Mouse (Mus musculus) small intestine, adult 2 months (tissue): ENCODE measurements around the gene Scamp2.

ENCODE experiments used
- CTCF ChIP-seq: fragments of 200-500 bp; IDR thresholded peaks from 2 replicates; pipeline ENCODE4 v1.5.1; 2012; ENCODE audit warnings: low read depth, mild to moderate bottlenecking, control low read depth, inconsistent platforms, low read length, moderate library complexity, mixed read lengths; ENCODE audit not compliant: insufficient replicate concordance, insufficient read length; ENCODE audit errors: extremely low read depth
- POLR2A ChIP-seq: fragments of 200-500 bp; IDR thresholded peaks from 2 replicates; pipeline ENCODE4 v1.6.1; 2012; ENCODE audit warnings: low read depth, mild to moderate bottlenecking, control low read depth, inconsistent platforms, low read length, moderate library complexity

GRCm38 (mm10) chr9:57602098-57602497, 41.4 kb downstream of the Scamp2 start:
- no peak for TF ChIP-seq POLR2A
- TF ChIP-seq CTCF = no peak
